Mouse (Mus musculus): Measurements from ENCODE around the gene Tex52. TPM values are rescaled to one million over a fixed set of nuclear protein-coding genes. Genes with fewer than 3 reads are reported as not detected.

Tex52 gene
- not detected in 2 replicates for polyA plus RNA-seq (2012; ENCODE audit: low replicate concordance)

GRCm38 (mm10) chr6:128375192-128375591, at the start of gene Tex52, which contains the start of gene Gm44596:
Tex52 (plus strand) TSS chr6:128375456.
Gm44596 (plus strand) TSS chr6:128375503.

DNA sequence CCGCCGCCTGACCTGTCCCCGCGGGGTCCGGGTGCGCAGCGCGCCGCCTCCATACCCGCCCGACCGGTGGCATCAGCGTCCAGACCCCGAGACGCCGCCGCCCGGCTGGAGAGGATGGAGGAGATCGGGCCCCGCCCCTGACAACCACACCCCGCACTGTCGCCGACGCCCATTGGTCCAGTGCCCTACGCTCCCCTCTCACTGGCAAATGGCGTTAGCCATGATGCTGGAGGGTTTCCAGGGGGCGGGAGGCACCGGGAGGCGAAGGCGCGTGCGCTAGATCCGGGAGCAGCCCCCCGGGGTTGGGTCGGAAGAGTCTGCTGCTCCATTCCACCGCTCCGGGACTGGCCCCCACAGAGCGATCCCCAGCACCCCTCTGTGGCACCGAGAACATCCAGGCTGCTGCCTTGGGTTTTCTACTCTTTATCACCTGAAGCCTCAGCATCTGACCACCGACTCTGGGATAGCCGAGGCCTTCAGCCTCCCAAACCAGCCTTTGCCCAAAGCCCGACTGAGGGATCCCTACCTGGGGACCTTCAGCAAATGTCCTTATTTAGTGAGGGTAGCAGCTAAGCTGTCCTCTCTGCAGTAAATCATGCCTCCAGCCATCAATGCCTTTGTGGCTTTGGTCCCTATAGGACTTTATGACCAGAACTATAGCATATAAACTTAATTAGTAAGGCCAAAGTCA, 19.4 kb upstream of the Tex52 start, which contains the start of gene Tulp3:
Gene Tulp3 (minus strand): TSS at position 126 of the 691 bp plus-strand sequence.

GRCm38 (mm10) chr6:128362381-128363006, 12.8 kb upstream of the Tex52 start, which contains the start of the genes Rhno1 and Foxm1:
Rhno1 (minus strand) TSS chr6:128362911.
Foxm1 (plus strand) TSS chr6:128362967.

DNA sequence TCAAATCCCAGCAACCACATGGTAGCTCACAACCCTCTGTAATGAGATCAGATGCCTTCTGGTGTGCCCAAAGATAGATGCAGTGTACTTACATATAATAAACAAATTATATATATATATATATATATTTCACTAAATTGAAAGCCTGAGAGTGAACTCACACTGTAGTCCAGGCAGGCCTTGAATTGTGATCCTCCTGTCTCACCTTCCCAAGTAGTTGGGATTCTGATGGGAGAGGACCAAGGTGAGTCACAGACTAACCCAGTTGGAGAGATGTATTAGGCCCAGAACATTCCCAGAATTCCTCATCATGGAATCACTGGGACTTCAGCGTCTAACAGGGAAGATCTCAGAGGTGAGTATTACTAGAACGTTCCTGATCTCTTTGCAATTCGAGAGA, 23.7 kb downstream of the Tex52 start, which contains the start of gene Nrip2:
Gene Nrip2 (plus strand): TSS at position 301 of the 400 bp plus-strand sequence.

DNA sequence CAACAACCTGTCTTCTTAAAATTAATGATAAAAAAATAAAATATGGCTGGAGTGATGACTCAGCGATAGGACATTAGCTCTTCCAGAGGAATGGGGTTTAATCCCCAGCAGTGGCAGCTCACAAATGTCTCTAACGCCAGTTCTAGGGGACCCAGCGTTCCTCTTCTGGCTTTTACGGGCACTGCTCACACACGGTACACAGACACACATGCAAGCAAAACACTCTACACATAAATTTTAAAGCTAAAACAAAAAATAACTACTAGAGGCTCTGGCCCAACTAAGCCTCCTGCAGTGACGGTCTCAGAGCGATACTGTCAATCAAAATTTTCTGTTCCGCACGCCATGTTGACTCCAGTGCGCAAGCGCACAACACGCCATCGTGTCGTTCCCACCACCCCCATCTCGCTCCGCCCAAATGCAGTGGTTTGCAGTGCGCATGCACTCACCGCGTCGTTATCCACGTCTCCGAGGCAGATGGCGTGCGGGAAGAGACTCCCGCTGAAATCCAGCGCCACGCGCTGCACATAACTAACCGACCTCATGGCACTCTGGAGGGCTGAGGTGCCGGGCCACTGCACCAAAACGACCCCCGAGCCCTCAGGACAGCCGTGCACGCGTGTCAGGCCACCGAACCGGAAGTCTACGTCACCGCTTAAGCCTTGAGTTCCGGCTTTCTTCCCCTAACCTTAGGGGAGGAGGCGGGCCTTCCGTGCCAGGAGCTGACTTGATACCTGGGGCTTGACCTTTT, 49.2 kb downstream of the Tex52 start, which contains the start of gene Itfg2:
Gene Itfg2 (minus strand): TSS at position 663 of the 751 bp plus-strand sequence.

Other genes with a start within 250 kb of the Tex52 start
- gene Tspan9, start 231.9 kb upstream of the Tex52 start, polyA plus RNA-seq (2012; ENCODE audit: low replicate concordance), result 2.0 and 5.5 TPM in 2 replicates
- gene Tead4, start 74.6 kb upstream of the Tex52 start, polyA plus RNA-seq (2012; ENCODE audit: low replicate concordance), result 0.41 TPM in 1 of 2 replicates, not detected in the other
- gene Tulp3, start 19.6 kb upstream of the Tex52 start, polyA plus RNA-seq (2012; ENCODE audit: low replicate concordance), result 0.57 and 0.70 TPM in 2 replicates
- 32.6 and 53.8 TPM in 2 replicates for gene Rhno1, start 12.5 kb upstream of the Tex52 start, polyA plus RNA-seq (2012; ENCODE audit: low replicate concordance)
- gene Foxm1, start 12.5 kb upstream of the Tex52 start, polyA plus RNA-seq (2012; ENCODE audit: low replicate concordance), result 41.4 and 98.2 TPM in 2 replicates
- not detected in 2 replicates for gene Gm44596, start within 50 bp of the Tex52 start, polyA plus RNA-seq (2012; ENCODE audit: low replicate concordance)
- gene Nrip2, start 23.8 kb downstream of the Tex52 start, polyA plus RNA-seq (2012; ENCODE audit: low replicate concordance), result not detected in 2 replicates
- gene Itfg2, start 49.5 kb downstream of the Tex52 start, polyA plus RNA-seq (2012; ENCODE audit: low replicate concordance), result 21.7 and 25.3 TPM in 2 replicates
- gene Fkbp4, start 63.2 kb downstream of the Tex52 start, polyA plus RNA-seq (2012; ENCODE audit: low replicate concordance), result 181 and 301 TPM in 2 replicates
- gene Pzp, start 151.3 kb downstream of the Tex52 start, polyA plus RNA-seq (2012; ENCODE audit: low replicate concordance), result 0.39 TPM in 1 of 2 replicates, not detected in the other
- not detected in 2 replicates for gene A2ml1, start 206.2 kb downstream of the Tex52 start, polyA plus RNA-seq (2012; ENCODE audit: low replicate concordance)
- gene Klrb1a, start 248.1 kb downstream of the Tex52 start, polyA plus RNA-seq (2012; ENCODE audit: low replicate concordance), result not detected in 2 replicates

Data from leukemia stem cell, adult 10-12 weeks (primary cell).